ENCODE assay signal across 31 mouse cellular contexts in the genomic region with DNA sequence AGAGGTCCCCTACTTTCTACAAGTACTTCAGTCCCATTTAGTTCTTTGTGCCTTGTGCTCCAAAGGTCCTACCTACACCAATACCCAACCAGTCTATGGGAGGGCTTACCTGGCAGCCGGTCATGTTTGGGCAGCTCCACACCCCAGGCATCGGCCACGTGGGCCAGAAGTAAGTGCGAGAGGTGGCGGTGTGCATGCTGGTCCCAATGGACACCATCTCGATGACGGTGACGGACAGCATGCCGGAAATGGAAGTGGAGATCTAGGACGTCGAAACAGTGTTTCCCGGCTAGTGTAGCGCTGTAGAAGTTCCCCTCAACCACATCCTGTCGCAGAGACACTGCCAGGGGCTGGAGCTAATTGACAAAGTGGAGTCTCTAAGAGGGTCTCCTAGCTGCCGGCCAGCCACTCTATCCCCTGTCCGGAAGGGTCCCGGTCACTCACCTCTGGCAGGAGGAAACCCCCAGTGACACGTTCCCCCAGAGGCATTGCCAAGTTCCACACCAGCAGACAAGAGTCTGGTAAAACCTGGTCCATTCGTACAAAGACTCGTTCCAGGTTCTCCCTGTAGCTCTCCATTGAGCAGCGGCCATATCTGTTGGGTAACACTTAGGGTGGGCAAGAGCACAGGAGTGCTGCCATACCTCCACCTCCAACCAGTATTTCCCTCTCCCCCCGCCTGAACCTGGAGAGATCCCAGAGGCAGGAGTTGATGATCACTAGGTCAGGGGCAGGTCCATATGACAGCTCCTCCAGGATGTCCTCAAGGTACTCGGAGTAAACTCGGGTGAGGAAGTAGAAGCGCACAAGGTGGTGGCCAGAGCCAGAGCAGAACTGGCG. TPM values are rescaled to one million over a fixed set of nuclear protein-coding genes. Genes with fewer than 3 reads are reported as not detected.
DNase-seq lines count a peak whose midpoint lies in the region; ATAC-seq and TF ChIP-seq lines count a peak whose summit lies in the region.
"Had no signal": no experiment of that assay in that cellular context is flagged by ENCODE, and none has a peak within 500 bp of the region (broad histone marks: within the 10 kb centered on the region; RNA-seq: fewer than 3 reads in every experiment).

No protein-coding gene starts in this region.

- H3K27ac ChIP-seq in testis, adult 2 months (ENCODE audit: control insufficient read depth, insufficient read depth, low read depth, low read length) = no peak overlapping the region
- no peak overlapping the region for H3K27ac ChIP-seq in embryonic facial prominence, embryonic 10.5 days (replicated peaks)
- H3K27ac ChIP-seq: embryonic facial prominence, embryonic 15.5 days; heart, adult 2 months; hindbrain, embryonic 12.5 days; hindbrain, embryonic 15.5 days had no signal

- peak overlapping the region; percentile 33 for H3K4me3 ChIP-seq in testis, adult 2 months (ENCODE audit: control insufficient read depth, low read depth, low read length)
- 0 out of 2 replicates have a peak overlapping the region, but pooled peaks have one; percentile 5 for H3K4me3 ChIP-seq in embryonic facial prominence, embryonic 10.5 days
- H3K4me3 ChIP-seq: embryonic facial prominence, embryonic 15.5 days; heart, adult 2 months; hindbrain, embryonic 12.5 days; hindbrain, embryonic 15.5 days had no signal

- no peak for TF ChIP-seq CTCF in testis, adult 2 months (IDR thresholded peaks at IDR 0.05; ENCODE audit: control insufficient read depth, insufficient read depth, insufficient replicate concordance, low read depth, low read length)

- H3K36me3 ChIP-seq in testis, adult 2 months (ENCODE audit: control insufficient read depth, insufficient read depth, low read length) = no peaks in the 10 kb centered on the region
- peaks cover 48% of the 10 kb centered on the region for H3K36me3 ChIP-seq in embryonic facial prominence, embryonic 10.5 days (replicated peaks)

- WGBS in embryonic facial prominence, embryonic 10.5 days = 96% methylated on average over 26 of the region's 26 CpGs

- peak; percentile 52 for DNase-seq in cerebellum, adult 11-12 months
- DNase-seq in cerebellum, adult 9-11 months = peak; percentile 56
- DNase-seq in cerebellum, adult 18-20 months = no peak
- DNase-seq in testis, postnatal 14 days (ENCODE audit: low spot score) = no peak
- DNase-seq in embryonic facial prominence, embryonic 10.5 days (ENCODE audit: low spot score) = no peak
- no peak for DNase-seq in spleen, adult 12 weeks (ENCODE audit: low spot score)
- DNase-seq: adrenal gland, adult 2 months; adrenal gland, postnatal 14 days; B cell, adult 2 months; embryo, embryonic 11 days; forebrain, postnatal 0 days; gastrocnemius, postnatal 25 days; heart, adult 2 months; kidney, adult 2 months had no signal

- H3K4me1 ChIP-seq in testis, adult 2 months (ENCODE audit: control insufficient read depth, insufficient read depth, low read length) = peaks cover 9% of the 10 kb centered on the region
- H3K4me1 ChIP-seq in embryonic facial prominence, embryonic 10.5 days = peaks cover 30% of the 10 kb centered on the region

- TF ChIP-seq POLR2A in testis, adult 2 months (IDR thresholded peaks at IDR 0.05; ENCODE audit: control insufficient read depth, low read depth, low read length) = no peak

- no peak for ATAC-seq in cerebellum, adult (ENCODE audit: insufficient number of reproducible peaks, low FRiP score, low TSS enrichment)
- ATAC-seq: forebrain, embryonic 14.5 days; forebrain, postnatal 0 days; intestine, postnatal 0 days had no signal

- no peaks in the 10 kb centered on the region for H3K27me3 ChIP-seq in testis, adult 2 months (ENCODE audit: control insufficient read depth, insufficient read depth, low read length)
- H3K27me3 ChIP-seq in embryonic facial prominence, embryonic 10.5 days (replicated peaks; ENCODE audit: low read depth, poor library complexity, severe bottlenecking) = no peaks in the 10 kb centered on the region
- H3K27me3 ChIP-seq: CH12.LX; embryonic facial prominence, embryonic 15.5 days; hindbrain, embryonic 12.5 days; hindbrain, embryonic 15.5 days had no signal

- H3K9me3 ChIP-seq in embryonic facial prominence, embryonic 10.5 days = no peaks in the 10 kb centered on the region
- H3K9me3 ChIP-seq: embryonic facial prominence, embryonic 15.5 days; hindbrain, embryonic 12.5 days; hindbrain, embryonic 15.5 days had no signal

RNA-seq across cellular contexts. Expression of a gene that starts 2.1 kb away (rescaled TPM):
- 45.6 and 55.8 TPM in 2 replicates for polyA plus RNA-seq in testis, adult 2 months (2012; rRNA removed)
- polyA plus RNA-seq in embryonic facial prominence, embryonic 10.5 days (2016; fragmentation: Nextera tagmentation; extraction: Ambion mirVana) = 112 and 122 TPM in 2 replicates

RNA-seq across cellular contexts. Expression of a gene that starts 2.5 kb away (rescaled TPM):
- 46.3 and 48.0 TPM in 2 replicates for polyA plus RNA-seq in testis, adult 2 months (2012; rRNA removed)
- polyA plus RNA-seq in embryonic facial prominence, embryonic 10.5 days (2016; fragmentation: Nextera tagmentation; extraction: Ambion mirVana) = 13.9 and 14.0 TPM in 2 replicates

RNA-seq across cellular contexts. Expression of a gene that starts 15.7 kb away (rescaled TPM):
- 251 and 255 TPM in 2 replicates for polyA plus RNA-seq in testis, adult 2 months (2012; rRNA removed)
- not detected in 2 replicates for polyA plus RNA-seq in embryonic facial prominence, embryonic 10.5 days (2016; fragmentation: Nextera tagmentation; extraction: Ambion mirVana)
- polyA plus RNA-seq: adrenal gland, adult 2 months; cortical plate, adult 2 months; embryonic facial prominence, embryonic 11.5 days; embryonic facial prominence, embryonic 15.5 days; forebrain, embryonic 11.5 days; forebrain, embryonic 14.5 days; frontal cortex, adult 2 months; heart, adult 2 months; heart, embryonic 11.5 days; heart, embryonic 14.5 days; heart, postnatal 0 days; hindbrain, embryonic 12.5 days; intestine, embryonic 14.5 days; intestine, postnatal 0 days; kidney, adult 2 months had no signal

RNA-seq across cellular contexts. Expression of a gene that starts 16.9 kb away (rescaled TPM):
- polyA plus RNA-seq in testis, adult 2 months (2012; rRNA removed) = 316 and 321 TPM in 2 replicates
- polyA plus RNA-seq in embryonic facial prominence, embryonic 10.5 days (2016; fragmentation: Nextera tagmentation; extraction: Ambion mirVana) = not detected in 2 replicates
- polyA plus RNA-seq: adrenal gland, adult 2 months; cortical plate, adult 2 months; embryonic facial prominence, embryonic 11.5 days; forebrain, embryonic 11.5 days; forebrain, embryonic 14.5 days; frontal cortex, adult 2 months; heart, adult 2 months; heart, embryonic 11.5 days; heart, embryonic 14.5 days; heart, postnatal 0 days; hindbrain, embryonic 12.5 days; intestine, embryonic 14.5 days; intestine, postnatal 0 days had no signal

RNA-seq across cellular contexts. Expression of a gene that starts 17.0 kb away (rescaled TPM):
- polyA plus RNA-seq in testis, adult 2 months (2012; rRNA removed) = 0.57 and 0.99 TPM in 2 replicates
- 0.08 TPM in 1 of 2 replicates, not detected in the other for polyA plus RNA-seq in embryonic facial prominence, embryonic 10.5 days (2016; fragmentation: Nextera tagmentation; extraction: Ambion mirVana)
- polyA plus RNA-seq: adrenal gland, adult 2 months; cortical plate, adult 2 months; embryonic facial prominence, embryonic 11.5 days; embryonic facial prominence, embryonic 15.5 days; forebrain, embryonic 11.5 days; forebrain, embryonic 14.5 days; forebrain, postnatal 0 days; frontal cortex, adult 2 months; gonadal fat pad, adult 2 months; heart, adult 2 months; heart, embryonic 11.5 days; heart, embryonic 14.5 days; heart, postnatal 0 days; intestine, embryonic 14.5 days; intestine, postnatal 0 days; kidney, adult 2 months had no signal

Comparison
In these comparisons a context has a peak if more than half of its experiments do, and no peak if none do; other contexts are left out.
1. DNase-seq: peak in cerebellum, adult 11-12 months (single experiment) and cerebellum, adult 9-11 months (single experiment); none in cerebellum, adult 18-20 months (0 of 2), testis, postnatal 14 days (single experiment), embryonic facial prominence, embryonic 10.5 days (single experiment) and spleen, adult 12 weeks (single experiment).
2. RNA of a gene that starts 15.7 kb away (polyA plus RNA-seq): 251 to 255 TPM in testis, adult 2 months; not detected in embryonic facial prominence, embryonic 10.5 days; every median in the first group is over 100 times any median in the second.